Mouse (Mus musculus) ovary, postnatal 36 days (tissue): ENCODE results near the gene Fkbp10.

Experiments used
- DNase-seq: peaks from one replicate; pipeline ENCODE4 v3.0.0; 2022; ENCODE audit warnings: low spot score, mixed read lengths

Fkbp10 gene

DNA sequence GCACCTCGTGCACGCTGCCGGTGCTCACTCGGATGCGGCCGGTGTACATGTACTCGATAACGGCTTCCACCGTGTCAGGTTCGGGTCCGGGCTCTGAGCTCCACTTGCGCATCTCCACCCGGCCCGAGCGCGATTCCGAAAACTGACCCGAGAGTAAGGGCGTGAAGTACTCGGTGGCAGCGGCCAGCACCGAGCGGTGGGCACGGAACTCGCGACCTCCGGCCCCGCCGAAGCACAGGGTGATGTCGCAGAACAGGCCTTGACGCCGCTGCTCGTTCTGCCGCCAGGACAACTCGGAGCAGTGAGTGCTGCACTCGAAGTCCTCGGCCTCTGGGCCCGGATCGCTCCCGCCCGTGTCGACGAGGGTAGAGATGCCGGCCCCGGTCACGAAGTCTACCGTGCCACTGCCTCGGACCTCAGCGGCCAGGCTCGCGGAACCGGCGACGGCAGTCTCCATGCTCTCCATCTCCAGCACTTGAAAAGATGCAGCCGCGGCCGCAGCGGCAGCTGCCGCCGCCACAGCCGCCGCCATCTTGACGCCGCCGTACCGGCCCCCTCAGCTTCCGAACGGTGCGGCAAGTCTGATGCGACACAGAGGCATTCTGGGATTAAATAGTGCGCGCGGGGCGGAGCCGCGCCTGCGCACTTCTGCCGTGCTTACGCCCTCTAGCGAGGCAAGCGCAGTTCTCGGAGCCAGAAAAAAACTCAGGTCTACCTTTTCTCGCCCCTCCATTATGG lies 56.9 kb downstream of the Fkbp10 start, which contains the start of gene Klhl11:
Klhl11 (minus strand) TSS at position 545 of the 738 bp plus-strand sequence.
- peak; percentile 91 for DNase-seq

DNA sequence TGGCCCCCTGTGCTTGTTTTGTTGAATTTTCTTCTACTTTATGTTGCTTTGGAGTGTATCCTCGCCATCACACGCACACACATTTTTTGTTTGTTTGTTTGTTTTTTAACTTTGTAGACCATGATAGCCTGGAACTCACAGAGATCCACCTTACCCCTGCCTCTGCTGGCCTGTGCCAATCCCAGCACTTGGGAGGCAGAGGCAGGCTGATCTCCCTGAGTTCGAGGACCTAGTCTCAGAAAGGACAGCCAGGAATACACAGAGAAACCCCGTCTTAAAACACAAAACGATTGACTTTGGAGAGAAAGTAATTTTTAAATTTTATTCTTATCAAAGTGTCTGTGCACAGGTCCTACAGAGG lies 57.4 kb downstream of the Fkbp10 start:
- no peak for DNase-seq
